Mouse (Mus musculus) forebrain, embryonic 16.5 days (tissue): ENCODE results near the gene Ttc4. TPM values are rescaled to one million over a fixed set of nuclear protein-coding genes. Genes with fewer than 3 reads are reported as not detected.
A peak's percentile ranks its signal among the peaks of the same experiment; 100 is the strongest.

ENCODE experiments used
- ATAC-seq: fragments of 200-750 bp; cut with Nextera tagmentation; 2 replicates; pipeline ENCODE4 v1.8.0; 2017; ENCODE audit warnings: mild to moderate bottlenecking, moderate library complexity
- H3K27ac ChIP-seq: fragments of 300-500 bp; sonication (generic); 2 replicates; pipeline ENCODE4 v1.5.1; 2014; ENCODE audit warnings: low read length, control low read depth
- H3K27me3 ChIP-seq: fragments of 300-500 bp; sonication (generic); replicated peaks from 2 replicates; pipeline ENCODE4 v1.6.1; 2014; ENCODE audit warnings: low read length; ENCODE audit not compliant: control insufficient read depth, insufficient read depth
- H3K36me3 ChIP-seq: fragments of 300-500 bp; sonication (generic); 2 replicates; pipeline ENCODE4 v1.6.1; 2014; ENCODE audit not compliant: control insufficient read depth, insufficient read depth
- H3K4me1 ChIP-seq: fragments of 300-500 bp; sonication (generic); replicated peaks from 2 replicates; pipeline ENCODE4 v1.6.1; 2014; ENCODE audit warnings: low read length; ENCODE audit not compliant: control insufficient read depth, insufficient read depth
- H3K4me2 ChIP-seq: fragments of 300-500 bp; sonication (generic); 2 replicates; pipeline ENCODE4 v1.6.1; 2014; ENCODE audit warnings: mild to moderate bottlenecking, low read length, control low read depth
- H3K4me3 ChIP-seq: fragments of 300-500 bp; sonication (generic); replicated peaks from 2 replicates; pipeline ENCODE4 v1.5.1; 2014; ENCODE audit warnings: mild to moderate bottlenecking, low read length, control low read depth
- H3K9ac ChIP-seq: fragments of 300-500 bp; sonication (generic); replicated peaks from 2 replicates; pipeline ENCODE4 v1.6.1; 2014; ENCODE audit warnings: low read depth, low read length, control low read depth
- H3K9me3 ChIP-seq: fragments of 300-500 bp; sonication (generic); 2 replicates; pipeline ENCODE4 v1.6.1; 2016; ENCODE audit warnings: low read length; ENCODE audit not compliant: control insufficient read depth
- WGBS: fragments of 180-500 bp; shearing (Covaris S2); extraction: QIAGEN DNeasy Blood & Tissue Kit; methylation state at CpG from one replicate; pipeline ENCODE4 v1.1.7; 2014; 5-methylcytosine and 5-hydroxymethylcytosine counted together
- polyA plus RNA-seq: library from polyadenylated mRNA; unstranded; fragments of >200 nt; fragmentation: Nextera tagmentation; extraction: Ambion mirVana; gene quantifications from 2 replicates; pipeline ENCODE4 v1.2.1, GENCODE M21; 2015

Gene Ttc4
- polyA plus RNA-seq, 1 experiment from 2014 or later: 152 TPM

DNA sequence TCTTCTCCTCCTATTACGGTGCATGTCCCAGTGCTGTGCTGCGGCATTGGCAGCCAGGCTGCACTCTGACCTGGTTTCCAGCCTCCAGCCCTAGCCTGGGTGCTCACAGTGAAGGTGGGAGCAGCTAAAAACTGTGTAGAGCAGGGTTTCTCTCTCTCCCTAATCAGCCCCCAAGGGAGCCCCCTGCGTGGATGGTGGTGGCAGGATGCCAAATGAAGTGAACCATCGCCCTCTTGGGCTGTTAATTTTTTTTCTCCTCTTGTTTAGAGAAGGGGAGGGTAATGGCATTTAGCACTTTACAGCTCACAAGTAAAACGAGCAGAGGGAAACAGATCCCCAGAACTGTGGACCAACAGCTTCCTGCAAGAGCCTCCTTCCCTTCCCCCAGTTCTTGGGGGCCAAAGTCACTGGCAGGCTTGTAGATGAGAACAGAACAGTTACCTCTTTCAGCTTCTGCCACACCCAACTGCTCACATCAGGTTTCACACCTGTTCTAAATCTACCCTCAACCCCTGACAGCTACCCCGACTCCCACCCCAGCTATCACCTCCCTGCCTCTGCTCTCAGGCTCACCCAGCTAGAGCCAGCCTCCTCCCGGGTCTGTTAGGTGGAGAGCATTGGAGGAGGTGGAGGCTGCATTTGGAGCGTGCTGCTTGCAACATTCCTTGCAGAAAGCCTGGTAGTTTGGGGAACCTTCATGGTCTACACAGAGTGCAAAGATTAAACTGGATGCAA, 35.1 kb downstream of the Ttc4 start:
- H3K27ac ChIP-seq: no peak overlapping the region
- no peak overlapping the region for H3K4me3 ChIP-seq
- H3K27me3 ChIP-seq: peaks cover 1% of the 10 kb centered on the region; the same call in 1 of the 2 replicates
- H3K9me3 ChIP-seq: no peaks in the 10 kb centered on the region
- no peak overlapping the region for H3K4me2 ChIP-seq
- no peaks in the 10 kb centered on the region for H3K36me3 ChIP-seq
- H3K9ac ChIP-seq: no peak overlapping the region
- WGBS: 32% methylated on average over 8 of the region's 8 CpGs
- H3K4me1 ChIP-seq: no peaks in the 10 kb centered on the region
- no peak for ATAC-seq

DNA sequence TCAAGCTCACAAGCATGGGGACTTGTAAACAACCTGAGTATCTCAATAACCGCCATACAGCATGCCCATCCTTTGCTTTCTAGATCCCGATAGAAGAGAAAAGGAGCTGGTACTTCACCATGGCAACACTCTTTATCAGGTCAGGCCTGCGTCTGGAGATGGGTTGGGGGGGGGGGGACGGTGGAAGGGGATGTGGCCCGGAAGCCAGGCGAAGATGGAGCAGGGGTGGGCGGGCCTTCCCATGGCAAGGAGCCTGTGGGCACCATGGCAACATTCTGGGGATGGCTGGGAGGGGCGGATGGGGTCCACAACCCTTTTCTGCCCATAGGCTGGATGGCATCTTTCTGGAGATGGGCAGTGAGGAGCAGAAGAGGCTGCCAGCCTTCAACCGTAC, 44.7 kb downstream of the Ttc4 start:
- no peaks in the 10 kb centered on the region for H3K36me3 ChIP-seq
- H3K4me1 ChIP-seq: peaks cover 40% of the 10 kb centered on the region
- no peak for ATAC-seq
- H3K27me3 ChIP-seq: no peaks in the 10 kb centered on the region
- H3K27ac ChIP-seq: no peak overlapping the region; the same call in 1 of the 2 replicates
- no peaks in the 10 kb centered on the region for H3K9me3 ChIP-seq
- 52% methylated on average over 8 of the region's 9 CpGs for WGBS
- no peak overlapping the region for H3K4me3 ChIP-seq
- H3K4me2 ChIP-seq: no peak overlapping the region
- no peak overlapping the region for H3K9ac ChIP-seq

DNA sequence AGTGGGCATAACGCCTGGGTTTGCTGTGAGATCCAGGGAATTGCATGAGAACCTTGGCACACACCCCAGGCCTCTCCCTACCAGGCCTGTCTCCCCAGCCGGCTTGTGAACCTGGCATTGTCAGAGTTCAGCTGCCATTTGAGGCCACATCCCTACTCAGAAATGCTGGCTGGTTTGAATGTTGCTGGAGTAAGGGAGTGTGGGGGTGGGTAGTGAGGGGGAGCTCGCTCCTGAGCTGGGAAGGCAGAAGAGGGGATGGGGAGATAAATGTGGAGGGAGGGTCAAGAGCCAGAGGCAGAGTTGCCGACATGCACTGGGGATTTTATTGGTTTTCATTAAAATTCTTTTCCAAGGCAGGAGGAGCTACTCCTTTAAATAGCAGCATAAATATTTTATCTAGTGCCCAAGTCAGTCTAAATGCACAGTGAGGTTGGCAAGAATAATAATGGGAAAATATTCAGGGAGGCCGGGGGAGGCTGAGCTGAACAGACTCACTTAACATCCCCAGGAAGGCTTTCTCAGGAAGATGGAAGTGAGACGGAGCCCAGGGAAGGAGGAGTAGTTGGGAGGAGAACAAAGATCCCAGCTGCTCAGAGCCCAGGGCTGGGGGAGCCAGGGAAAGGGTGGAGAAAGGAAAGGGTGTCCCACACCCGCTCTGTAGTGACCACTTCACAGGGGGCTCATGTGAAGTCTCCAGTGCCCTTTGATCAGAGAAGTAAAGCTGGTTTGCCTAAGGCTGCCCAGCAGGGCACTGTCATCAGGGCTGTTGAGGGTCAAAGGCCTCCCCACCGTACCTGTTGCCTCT, 45.3 kb downstream of the Ttc4 start:
- Histone ChIP-seq H3K9me3 (no peaks in the 10 kb centered on the region), H3K4me3 (no peak overlapping the region), H3K27ac (peak overlapping the region; percentile 60), H3K4me1 (peaks cover 40% of the 10 kb centered on the region), H3K4me2 (no peak overlapping the region), H3K27me3 (no peaks in the 10 kb centered on the region), H3K9ac (0 out of 2 replicates have a peak overlapping the region, but pooled peaks have one; percentile 22), H3K36me3 (no peaks in the 10 kb centered on the region)
- ATAC-seq: no peak
- WGBS: 33% methylated on average over 8 of the region's 8 CpGs

DNA sequence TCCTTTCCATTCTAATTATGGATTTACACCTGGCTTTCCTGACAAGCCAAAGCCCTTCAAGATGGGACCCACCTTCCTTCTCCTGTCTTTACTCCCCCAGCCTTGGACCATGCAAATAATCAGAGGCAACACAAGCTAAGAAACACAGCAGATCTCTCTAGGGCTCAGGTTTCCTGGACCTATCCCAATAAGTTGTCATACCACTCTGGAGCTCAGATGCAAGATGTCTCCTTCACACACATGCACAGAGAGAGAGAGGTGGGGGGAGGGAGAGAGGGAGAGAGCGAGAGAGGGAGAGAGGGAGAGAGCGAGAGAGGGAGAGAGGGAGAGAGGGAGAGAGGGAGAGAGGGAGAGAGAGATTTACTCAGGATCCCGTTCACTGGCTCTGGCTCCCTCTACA, 46.4 kb downstream of the Ttc4 start:
- H3K4me3 ChIP-seq: no peak overlapping the region
- H3K4me2 ChIP-seq: no peak overlapping the region
- H3K27ac ChIP-seq: no peak overlapping the region
- no peak overlapping the region for H3K9ac ChIP-seq
- no peak for ATAC-seq
- no peaks in the 10 kb centered on the region for H3K9me3 ChIP-seq
- H3K4me1 ChIP-seq: peaks cover 40% of the 10 kb centered on the region
- 38% methylated on average over 1 of the region's 3 CpGs for WGBS
- H3K27me3 ChIP-seq: no peaks in the 10 kb centered on the region
- no peaks in the 10 kb centered on the region for H3K36me3 ChIP-seq

DNA sequence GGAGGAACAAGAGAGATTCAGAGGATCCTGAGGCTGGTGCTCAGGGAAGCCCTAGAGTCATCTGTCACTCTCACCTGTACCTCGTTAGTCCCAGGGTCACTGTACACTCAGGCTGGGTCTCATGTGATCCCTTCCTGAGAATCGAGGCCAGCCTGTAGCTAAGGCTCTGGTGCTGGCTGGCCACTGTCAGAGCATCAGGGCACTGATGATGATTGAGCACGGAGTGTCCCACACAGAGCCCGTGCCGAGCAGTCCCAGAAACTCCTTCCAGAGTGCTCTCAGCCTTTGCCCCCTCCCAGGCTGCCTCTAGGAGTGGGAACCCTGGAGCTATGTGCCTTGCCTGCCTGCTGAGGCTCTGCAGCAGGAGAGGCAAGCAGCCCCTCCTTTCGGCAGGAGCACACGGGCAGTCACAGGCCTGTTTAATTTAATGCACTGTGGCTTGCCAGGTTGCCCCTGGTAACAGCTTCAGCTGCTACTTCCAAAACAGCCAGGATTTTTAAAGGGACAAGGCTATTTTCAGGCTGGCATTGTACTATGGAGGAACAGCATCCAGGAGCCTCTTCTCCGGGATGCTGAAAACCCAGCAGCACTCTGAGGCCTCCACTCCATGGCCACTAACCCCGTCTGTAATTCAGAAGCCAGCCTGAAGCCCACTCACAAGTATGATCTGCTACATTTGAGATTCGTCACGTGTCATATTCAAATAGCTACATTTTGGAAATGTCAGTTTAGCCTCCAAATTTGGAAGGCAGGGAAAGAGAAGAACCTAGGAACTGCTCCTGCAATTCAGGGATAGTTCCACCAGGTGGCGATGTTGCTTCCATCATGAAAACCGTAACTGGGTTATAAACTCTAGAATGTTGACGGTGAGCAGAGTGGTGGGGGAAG, 48.2 kb downstream of the Ttc4 start:
- Histone ChIP-seq H3K9ac (peak overlapping the region; percentile 35), H3K4me3 (no peak overlapping the region), H3K27me3 (no peaks in the 10 kb centered on the region), H3K36me3 (no peaks in the 10 kb centered on the region), H3K9me3 (no peaks in the 10 kb centered on the region), H3K4me1 (peaks cover 42% of the 10 kb centered on the region), H3K4me2 (peak overlapping the region; percentile 33), H3K27ac (peak overlapping the region; percentile 89)
- peak; percentile 94 for ATAC-seq
- WGBS: 14% methylated on average over 14 of the region's 14 CpGs

DNA sequence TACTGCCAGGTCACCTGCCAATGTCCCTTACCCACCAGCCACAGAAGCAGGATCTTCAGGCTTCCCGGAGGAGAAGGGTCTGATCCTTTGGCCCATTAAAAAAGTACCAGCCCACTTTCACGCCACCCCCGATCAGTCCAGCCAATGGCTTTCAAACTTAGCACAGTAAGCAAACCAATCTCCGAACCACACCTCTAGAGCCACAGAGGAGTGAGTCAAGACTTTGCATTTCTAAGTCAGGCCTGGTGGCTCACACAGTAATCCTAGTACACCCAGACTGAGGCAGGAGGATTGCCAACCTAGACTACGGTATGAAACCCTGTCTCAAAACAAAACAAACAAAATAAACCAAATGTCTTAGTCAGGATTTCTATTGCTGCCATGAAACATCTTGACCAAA, 49.4 kb downstream of the Ttc4 start:
- no peak overlapping the region for H3K9ac ChIP-seq
- H3K4me1 ChIP-seq: peaks cover 41% of the 10 kb centered on the region
- no peaks in the 10 kb centered on the region for H3K9me3 ChIP-seq
- H3K36me3 ChIP-seq: no peaks in the 10 kb centered on the region
- no peak for ATAC-seq
- H3K4me2 ChIP-seq: no peak overlapping the region
- H3K27ac ChIP-seq: no peak overlapping the region
- H3K4me3 ChIP-seq: no peak overlapping the region
- H3K27me3 ChIP-seq: peaks cover 4% of the 10 kb centered on the region; the same call in 1 of the 2 replicates
- WGBS: 71% methylated on average over 5 of the region's 5 CpGs

DNA sequence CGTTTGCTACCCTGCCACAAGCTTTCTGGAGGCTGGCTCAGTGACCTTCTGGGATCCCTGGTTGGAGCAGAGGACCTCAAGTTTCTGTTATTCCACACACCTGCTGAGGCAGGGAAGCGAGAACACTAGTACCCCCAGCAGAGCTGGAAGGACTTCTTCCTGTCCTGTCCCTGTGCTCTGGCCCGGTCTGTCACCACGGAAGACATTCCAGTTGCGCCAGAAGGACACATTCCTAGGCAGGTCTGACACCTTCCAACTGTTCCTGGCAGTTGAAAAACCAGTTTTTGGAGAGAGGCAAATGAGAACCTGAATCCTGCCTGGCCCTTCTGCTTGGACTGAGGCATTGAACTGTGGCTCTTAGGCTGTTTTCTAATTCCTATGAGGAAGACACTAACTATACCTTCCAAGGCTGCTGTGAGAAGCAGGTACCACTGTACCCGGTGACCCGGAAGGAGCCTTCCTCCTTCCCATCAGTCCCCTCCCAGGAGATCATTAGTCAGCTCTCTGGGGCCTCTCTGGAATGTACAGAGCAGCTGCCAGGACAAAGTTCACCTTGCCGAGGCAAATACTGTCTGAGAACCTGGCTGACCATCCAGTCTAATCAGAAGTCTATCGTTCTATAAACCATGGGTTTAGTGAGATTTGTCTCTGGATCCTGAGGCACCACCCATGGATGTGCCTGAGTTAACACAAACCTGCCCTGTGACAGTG, 49.9 kb downstream of the Ttc4 start:
- no peak overlapping the region for H3K27ac ChIP-seq
- peaks cover 35% of the 10 kb centered on the region for H3K4me1 ChIP-seq
- no peak overlapping the region for H3K4me2 ChIP-seq
- no peak overlapping the region for H3K4me3 ChIP-seq
- WGBS: 64% methylated on average over 9 of the region's 9 CpGs
- H3K9me3 ChIP-seq: no peaks in the 10 kb centered on the region
- no peaks in the 10 kb centered on the region for H3K36me3 ChIP-seq
- H3K9ac ChIP-seq: no peak overlapping the region
- H3K27me3 ChIP-seq: peaks cover 7% of the 10 kb centered on the region
- no peak for ATAC-seq

DNA sequence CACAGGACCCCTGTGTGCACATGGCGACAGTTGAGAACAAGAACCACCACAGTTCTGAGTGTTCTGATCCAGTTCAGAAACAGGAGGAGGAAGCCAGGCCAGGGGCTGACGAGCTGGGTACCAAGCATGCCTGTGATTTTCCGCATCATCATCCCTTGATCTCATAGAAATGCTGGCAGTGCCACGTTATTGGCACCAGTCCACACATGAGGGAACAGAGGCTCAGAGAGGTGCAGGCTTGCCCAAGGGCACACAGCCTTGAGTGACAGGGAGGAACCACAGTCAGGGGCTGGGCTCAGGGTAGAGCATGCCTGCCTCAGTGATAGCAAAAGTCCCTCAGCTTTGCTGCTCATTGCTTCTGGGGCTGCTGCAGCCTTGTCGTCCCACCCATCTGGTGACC, 50.9 kb downstream of the Ttc4 start:
- peaks cover 15% of the 10 kb centered on the region for H3K27me3 ChIP-seq
- H3K4me3 ChIP-seq: no peak overlapping the region
- no peaks in the 10 kb centered on the region for H3K36me3 ChIP-seq
- H3K27ac ChIP-seq: no peak overlapping the region
- no peaks in the 10 kb centered on the region for H3K9me3 ChIP-seq
- H3K4me1 ChIP-seq: peaks cover 27% of the 10 kb centered on the region
- no peak overlapping the region for H3K4me2 ChIP-seq
- 60% methylated on average over 5 of the region's 5 CpGs for WGBS
- ATAC-seq: no peak
- H3K9ac ChIP-seq: no peak overlapping the region
